Mouse (Mus musculus) cerebellum, postnatal 14 days (tissue): ENCODE results near the gene 2300002M23Rik.
A peak's percentile ranks its signal among the peaks of the same experiment; 100 is the strongest.

Source experiments
- DNase-seq, 2 experiments: peaks; one replicate each; pipeline ENCODE4 v3.0.0; 2021; ENCODE audit warnings: mixed read lengths in 2 of 2

The 2300002M23Rik gene

DNA sequence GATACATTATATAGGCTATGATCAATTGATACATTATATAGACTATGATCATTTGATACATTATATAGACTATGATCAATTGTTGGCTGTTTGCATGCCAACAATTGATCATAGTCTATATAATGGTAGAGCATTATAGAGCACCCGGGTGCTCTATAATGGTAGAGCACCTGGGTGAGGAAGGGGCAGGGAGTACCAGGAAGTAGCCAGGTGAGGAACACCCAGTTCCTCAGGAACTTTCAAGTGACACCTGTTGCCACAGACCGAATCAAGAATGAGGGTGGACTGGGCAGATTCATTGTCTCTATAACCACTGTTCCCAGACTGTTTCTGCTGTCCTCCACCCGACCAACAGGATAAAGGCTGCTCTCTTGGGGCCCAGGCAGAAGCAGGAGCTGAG lies at the start of gene 2300002M23Rik:
Gene 2300002M23Rik, plus strand, starts transcription at position 301 of the 400 bp plus-strand sequence.
- no peak for DNase-seq

GRCm38 (mm10) chr17:35517526-35517925 lies 49.7 kb upstream of the 2300002M23Rik start:
- DNase-seq: no peak

DNA sequence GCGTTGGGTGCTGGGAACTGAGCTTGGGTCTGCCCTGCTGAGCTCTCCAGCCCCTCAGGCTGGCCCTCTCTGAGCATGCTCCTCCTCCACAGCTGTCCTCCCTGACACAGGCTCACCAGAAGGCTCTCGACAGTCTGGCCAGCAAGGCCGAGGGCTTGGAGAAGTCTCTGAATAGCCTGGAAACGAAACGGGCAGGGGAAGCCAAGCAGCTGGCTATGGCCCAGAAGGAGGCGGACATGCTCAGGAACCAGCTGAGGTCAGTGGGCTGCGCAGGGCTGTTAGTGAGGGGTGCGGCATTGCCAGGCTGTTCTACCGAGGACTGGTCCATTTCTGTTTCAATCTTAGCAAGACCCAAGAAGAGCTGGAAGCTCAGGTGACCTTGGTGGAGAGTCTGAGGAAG lies 42.9 kb upstream of the 2300002M23Rik start:
- peak; percentile 25 to 59 for DNase-seq

- DNase-seq: no peak
Observed at GRCm38 (mm10) chr17:35526644-35527043, 40.6 kb upstream of the 2300002M23Rik start.

GRCm38 (mm10) chr17:35532360-35532759 lies 34.9 kb upstream of the 2300002M23Rik start:
- DNase-seq: no peak

DNA sequence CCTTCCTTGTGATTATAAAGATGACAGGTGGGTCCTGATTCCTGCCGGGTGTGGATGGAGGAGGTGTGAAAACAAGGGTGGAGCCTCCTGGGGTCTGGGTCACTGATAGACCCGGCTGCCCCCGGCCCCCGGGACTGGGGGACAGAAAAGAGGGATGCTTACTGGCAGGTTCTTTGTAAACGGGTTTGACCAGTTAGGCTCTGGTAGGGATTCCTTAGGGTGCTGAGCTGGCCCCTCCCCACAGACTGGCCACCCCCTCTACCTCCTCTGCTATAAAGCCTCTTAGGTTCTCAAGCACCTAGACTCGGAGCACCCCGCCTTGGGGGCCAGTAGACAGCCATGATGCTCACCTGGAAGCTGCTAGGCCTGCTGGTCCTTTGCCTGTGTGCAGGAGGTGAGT lies 34.3 kb upstream of the 2300002M23Rik start, which contains the start of gene Psors1c2:
Gene Psors1c2, plus strand, starts transcription at position 301 of the 400 bp plus-strand sequence.
- DNase-seq: no peak

GRCm38 (mm10) chr17:35534343-35534742 lies 32.9 kb upstream of the 2300002M23Rik start:
- DNase-seq: peak; percentile 88 to 92

DNA sequence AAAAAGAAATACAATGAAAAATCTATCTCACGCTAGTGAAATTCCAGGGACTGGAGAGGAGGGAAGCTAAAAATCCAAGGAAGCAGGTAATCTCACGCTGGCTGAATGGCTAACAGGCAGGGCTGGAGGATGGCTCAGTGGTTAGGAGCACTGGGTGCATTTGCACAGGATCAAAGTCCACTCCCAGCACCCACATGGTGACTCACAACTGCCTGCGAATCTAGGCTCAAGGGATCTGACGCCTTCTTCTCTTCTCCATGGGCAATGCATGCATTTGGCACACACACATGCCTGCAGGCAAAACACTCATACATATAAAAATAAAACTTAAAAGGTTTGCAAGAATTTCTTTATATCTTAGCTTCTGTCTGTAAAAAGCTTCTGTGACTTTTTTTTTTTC lies 29.8 kb upstream of the 2300002M23Rik start:
- no peak for DNase-seq

GRCm38 (mm10) chr17:35538476-35538875 lies 28.8 kb upstream of the 2300002M23Rik start:
- no peak for DNase-seq

DNA sequence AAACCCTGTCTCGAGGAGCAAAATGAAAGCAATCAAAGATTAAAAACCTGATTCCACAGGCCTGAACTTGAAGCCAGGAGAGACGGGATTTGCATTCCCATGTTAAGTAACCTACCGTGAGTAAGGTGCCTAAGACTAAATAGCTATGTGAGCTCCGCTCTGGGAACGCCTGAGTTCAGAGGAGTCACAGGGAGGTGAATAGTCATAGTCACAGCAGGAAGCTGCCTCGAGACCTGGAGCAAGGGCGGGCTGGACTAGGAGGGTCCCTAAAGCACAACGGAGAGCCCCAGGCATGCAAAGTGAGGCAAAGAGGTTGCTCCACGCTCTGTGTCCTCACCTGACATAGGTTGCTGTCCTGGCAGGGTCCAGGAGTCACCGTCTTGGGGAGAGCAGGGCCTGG lies 27.7 kb upstream of the 2300002M23Rik start:
- DNase-seq: no peak

DNA sequence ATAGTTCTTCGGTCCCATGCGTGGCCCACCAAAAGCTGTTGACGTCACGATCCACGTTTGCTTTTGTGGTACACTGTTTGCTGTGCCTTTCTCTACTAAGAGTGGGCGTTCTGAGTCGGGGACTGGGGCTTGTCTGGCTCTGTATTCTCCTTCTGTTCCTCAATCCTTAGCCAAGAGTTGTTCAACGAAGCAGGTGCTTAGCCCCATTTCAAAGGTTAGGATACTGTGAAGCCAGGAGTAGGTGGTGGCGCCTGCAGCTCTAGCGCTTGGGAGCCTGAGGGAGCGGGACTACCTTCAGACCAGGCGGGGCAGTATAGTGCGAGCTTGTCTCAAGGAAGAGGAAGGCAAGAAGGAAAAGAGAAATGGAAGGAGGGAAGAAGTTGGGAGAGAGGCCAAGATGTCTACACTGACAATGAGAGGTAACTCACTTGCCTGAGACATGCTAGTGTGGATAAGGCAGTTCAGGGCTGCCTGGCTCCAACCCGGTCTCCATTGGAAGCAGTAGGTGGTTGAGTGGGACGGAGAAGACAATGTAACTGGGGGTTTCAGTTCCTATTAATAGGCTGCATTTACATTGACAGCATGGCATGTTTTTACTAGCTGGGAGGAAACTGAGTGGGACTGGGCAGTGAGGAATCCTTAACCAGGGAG lies 24.4 kb upstream of the 2300002M23Rik start:
- DNase-seq: no peak

- DNase-seq: no peak
Observed at GRCm38 (mm10) chr17:35543412-35543861, 23.8 kb upstream of the 2300002M23Rik start.

DNA sequence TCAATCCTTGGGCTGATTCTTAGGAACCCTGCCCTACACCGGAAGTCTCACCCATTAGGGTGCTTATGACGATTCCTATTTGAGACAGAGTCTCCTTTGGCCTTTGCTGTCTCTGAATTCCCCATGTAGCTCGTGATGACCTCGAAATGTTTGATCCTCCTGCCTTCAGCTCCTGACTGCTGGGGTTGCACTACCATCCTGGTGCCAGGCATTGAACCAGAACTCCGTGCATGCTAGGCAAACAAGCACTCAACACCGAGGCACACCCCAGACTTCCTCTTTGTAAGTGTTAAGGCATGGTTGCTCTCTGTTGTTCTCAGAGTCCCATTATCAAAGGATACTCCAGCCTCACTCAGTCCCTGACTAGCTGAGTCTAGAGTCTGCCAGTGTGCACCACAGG lies 23.2 kb upstream of the 2300002M23Rik start:
- DNase-seq: no peak

DNA sequence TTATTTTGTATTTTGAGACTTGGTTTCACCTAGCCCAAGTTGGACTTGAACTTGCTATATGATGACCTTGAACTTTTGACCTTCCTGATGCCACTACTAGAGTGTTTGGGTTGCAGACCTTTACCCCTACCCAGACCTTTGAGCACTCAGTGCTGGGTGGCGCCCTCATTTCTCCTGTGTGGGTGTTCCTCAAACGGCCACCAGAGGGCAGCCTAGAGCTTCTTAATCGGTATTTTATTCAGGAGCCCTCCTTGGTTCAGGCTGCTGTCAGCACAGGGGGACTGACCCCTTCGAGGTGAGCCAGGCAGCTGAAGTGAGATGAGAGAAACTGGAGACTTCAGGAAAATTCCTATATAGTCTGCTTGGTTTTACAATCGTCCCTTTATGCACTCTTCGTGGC lies 22.6 kb upstream of the 2300002M23Rik start:
- DNase-seq: peak; percentile 81 to 85

DNA sequence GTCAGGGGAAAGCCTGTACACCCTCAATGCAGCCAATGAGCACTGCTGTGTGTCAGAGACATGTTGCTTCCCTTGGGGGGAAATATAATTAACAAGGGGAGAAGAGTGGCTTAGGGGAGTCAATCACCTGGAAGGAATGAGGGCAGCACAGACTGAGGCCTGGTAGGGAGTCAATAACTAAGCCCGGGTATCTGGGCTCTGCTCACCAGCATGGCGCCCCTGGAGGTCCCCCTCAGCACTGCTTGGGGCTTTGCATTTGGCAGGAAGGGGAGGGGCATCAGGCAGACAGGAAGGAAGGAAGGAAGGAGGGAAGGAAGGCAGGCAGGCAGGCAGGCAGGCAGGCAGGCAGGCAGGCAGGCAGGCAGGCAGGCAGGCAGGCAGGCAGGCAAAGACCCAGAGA lies 19.8 kb upstream of the 2300002M23Rik start:
- DNase-seq: peak in 1 of 2 experiments; percentile 33

- no peak for DNase-seq
Observed at GRCm38 (mm10) chr17:35548636-35549035, 18.6 kb upstream of the 2300002M23Rik start.

GRCm38 (mm10) chr17:35549437-35550142 lies 17.7 kb upstream of the 2300002M23Rik start:
- peak; percentile 94 to 95 for DNase-seq

DNA sequence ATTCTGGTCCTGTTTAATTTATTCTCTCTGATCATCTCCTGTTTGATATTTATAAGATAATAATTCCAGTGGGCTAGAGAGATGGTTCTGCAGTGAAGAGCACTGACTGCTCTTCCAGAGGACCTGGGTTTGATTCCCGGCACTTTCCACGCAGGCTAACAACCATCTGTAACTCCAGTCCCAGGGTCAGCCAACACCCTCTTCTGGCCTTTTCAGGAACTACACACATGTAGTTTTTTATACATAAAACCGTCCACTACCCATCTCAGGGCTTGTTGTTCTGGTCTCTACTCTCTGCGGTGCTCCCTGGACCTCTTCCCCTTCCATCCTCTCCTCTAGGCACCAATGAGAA lies 17.1 kb upstream of the 2300002M23Rik start:
- DNase-seq: no peak

- no peak for DNase-seq
Observed at GRCm38 (mm10) chr17:35550871-35551270, 16.4 kb upstream of the 2300002M23Rik start.

- no peak for DNase-seq
Observed at GRCm38 (mm10) chr17:35551881-35552414, 15.3 kb upstream of the 2300002M23Rik start, which contains the start of gene Cdsn. Gene Cdsn (plus strand): TSS chr17:35552128.

DNA sequence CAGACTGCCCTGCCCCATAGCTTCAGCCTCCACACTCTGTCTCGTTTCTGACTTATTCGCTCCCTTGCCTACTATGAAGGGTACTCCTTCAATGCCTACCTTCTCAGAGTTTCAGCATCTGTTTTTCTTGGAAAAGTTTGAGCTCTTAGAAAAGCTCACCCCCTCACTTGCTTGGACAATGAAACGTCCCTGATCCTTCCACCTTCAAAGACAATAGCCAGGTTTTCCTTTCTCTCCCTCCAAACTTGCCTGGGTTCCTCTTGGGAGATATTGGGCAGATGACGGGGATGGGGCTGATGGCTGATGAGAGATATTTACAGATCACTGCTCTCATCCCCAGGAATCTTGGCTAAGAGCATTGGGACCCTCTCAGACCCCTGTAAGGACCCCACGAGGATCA lies 12.9 kb upstream of the 2300002M23Rik start:
- DNase-seq: no peak

DNA sequence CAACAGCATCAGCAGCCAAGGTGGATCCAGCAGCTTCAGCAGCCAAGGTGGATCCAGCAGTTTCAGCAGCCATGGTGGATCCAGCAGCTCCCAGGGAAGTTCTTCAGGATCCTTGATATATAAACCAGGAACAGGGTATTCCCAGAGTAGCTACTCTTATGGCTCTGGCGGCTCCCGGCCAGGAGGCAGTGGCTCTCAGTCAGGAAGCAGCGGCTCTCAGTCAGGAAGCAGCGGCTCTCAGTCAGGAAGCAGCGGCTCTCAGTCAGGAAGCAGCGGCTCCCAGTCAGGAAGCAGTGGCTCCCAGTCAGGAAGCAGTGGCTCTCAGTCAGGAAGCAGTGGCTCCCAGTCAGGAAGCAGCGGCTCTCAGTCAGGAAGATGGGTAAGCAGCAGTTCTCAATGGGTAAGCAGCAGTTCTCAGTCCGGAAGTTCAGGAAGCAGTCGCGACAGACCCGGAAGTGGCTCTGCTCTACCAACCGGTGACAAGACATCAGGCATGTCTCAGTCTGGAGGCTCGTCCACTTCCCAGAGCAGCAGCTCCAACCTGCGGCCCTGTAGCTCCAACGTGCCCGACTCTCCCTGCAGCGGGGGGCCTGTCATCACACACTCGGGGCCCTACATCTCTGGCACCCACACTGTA lies 12.4 kb upstream of the 2300002M23Rik start:
- no peak for DNase-seq

- DNase-seq: no peak
Observed at GRCm38 (mm10) chr17:35556186-35556765, 11.0 kb upstream of the 2300002M23Rik start.
